Mouse (Mus musculus) adrenal gland, adult (tissue): ENCODE measurements at regions not wholly inside any gene's neighbourhood (a gene's known extent, or its start where the extent isn't known, plus 50 kb on each side); places are given as distances from the start of the nearest gene placed in this dataset.
"Not testable (repeated sequence)": the region's sequence is repeated elsewhere in the genome, so short reads cannot be mapped to it uniquely, and the experiment has no call there.

ENCODE experiments used
- DNase-seq, 2 experiments: peaks; one replicate each; pipeline ENCODE4 v3.0.0; 2022 to 2023; ENCODE audit warnings: low spot score in 1 of 2; ENCODE audit not compliant: inconsistent age in 2 of 2

GRCm38 (mm10) chr17:9066633-9067032 is 78.5 kb downstream of the 1700010I14Rik start:
- DNase-seq = not testable (repeated sequence)

GRCm38 (mm10) chr17:9068859-9069602 is 80.9 kb downstream of the 1700010I14Rik start:
- no peak for DNase-seq

GRCm38 (mm10) chr17:9083629-9084028 is 95.5 kb downstream of the 1700010I14Rik start:
- DNase-seq = no peak

- no peak for DNase-seq
Measured at GRCm38 (mm10) chr17:9127866-9128265, 139.7 kb downstream of the 1700010I14Rik start.

GRCm38 (mm10) chr17:9145605-9146223 is 157.6 kb downstream of the 1700010I14Rik start:
- peak in 1 of 2 experiments; percentile 24 for DNase-seq

- peak in 1 of 2 experiments; percentile 29 for DNase-seq
Measured at GRCm38 (mm10) chr17:9150654-9151053, 162.5 kb downstream of the 1700010I14Rik start.

- no peak for DNase-seq
Measured at GRCm38 (mm10) chr17:9162148-9162547, 174.0 kb downstream of the 1700010I14Rik start.

- DNase-seq = no peak
Measured at GRCm38 (mm10) chr17:9162676-9163075, 174.5 kb downstream of the 1700010I14Rik start.

- DNase-seq = no peak
Measured at GRCm38 (mm10) chr17:9163285-9163684, 175.2 kb downstream of the 1700010I14Rik start.

- DNase-seq = no peak
Measured at GRCm38 (mm10) chr17:9164501-9164900, 176.4 kb downstream of the 1700010I14Rik start.

- DNase-seq = peak; percentile 42 to 74
Measured at GRCm38 (mm10) chr17:9167161-9167560, 179.0 kb downstream of the 1700010I14Rik start.

GRCm38 (mm10) chr17:9167571-9168201 is 179.6 kb downstream of the 1700010I14Rik start:
- peak; percentile 11 to 54 for DNase-seq

- peak; percentile 52 to 81 for DNase-seq
Measured at GRCm38 (mm10) chr17:9168411-9168810, 180.3 kb downstream of the 1700010I14Rik start.

GRCm38 (mm10) chr17:9169371-9169770 is 181.2 kb downstream of the 1700010I14Rik start:
- DNase-seq = peak; percentile 39 to 83

- no peak for DNase-seq
Measured at GRCm38 (mm10) chr17:9197160-9197559, 209.0 kb downstream of the 1700010I14Rik start.

- no peak for DNase-seq
Measured at GRCm38 (mm10) chr17:9200386-9200785, 212.3 kb downstream of the 1700010I14Rik start.

GRCm38 (mm10) chr17:9202496-9202895 is 214.4 kb downstream of the 1700010I14Rik start:
- no peak for DNase-seq

- no peak for DNase-seq
Measured at GRCm38 (mm10) chr17:9210626-9211025, 211.2 kb upstream of the Gm17728 start.

- no peak for DNase-seq
Measured at GRCm38 (mm10) chr17:9223097-9223496, 198.8 kb upstream of the Gm17728 start.

GRCm38 (mm10) chr17:9227872-9228575 is 193.8 kb upstream of the Gm17728 start:
- no peak for DNase-seq

- DNase-seq = no peak
Measured at GRCm38 (mm10) chr17:9235141-9235571, 186.7 kb upstream of the Gm17728 start.
